In the genomic region with DNA sequence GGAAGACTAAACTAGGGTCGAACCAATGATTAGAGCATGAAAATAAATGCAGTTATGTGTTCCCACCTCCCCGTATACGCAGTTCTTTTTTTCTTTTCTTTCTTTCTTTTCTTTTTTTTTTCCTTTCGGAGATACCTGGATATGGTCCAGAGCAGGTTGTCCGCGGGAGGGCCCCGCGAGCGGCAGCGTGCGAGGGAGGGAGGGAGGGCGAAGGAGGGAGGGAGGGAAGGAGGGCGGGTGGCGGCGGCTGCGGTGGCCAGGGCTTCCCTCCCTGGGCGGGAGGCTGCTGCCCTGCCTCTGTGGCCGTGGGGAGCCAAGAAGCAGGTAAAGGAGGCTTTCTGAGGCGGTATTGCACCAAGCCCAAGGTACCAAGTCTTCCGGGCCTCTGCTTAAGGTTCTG, we compare ENCODE assay signal across 10 mouse cellular contexts. TPM values are rescaled to one million over a fixed set of nuclear protein-coding genes. Genes with fewer than 3 reads are reported as not detected.
DNase-seq lines count a peak whose midpoint lies in the region; ATAC-seq and TF ChIP-seq lines count a peak whose summit lies in the region.
"Had no signal": no experiment of that assay in that cellular context is flagged by ENCODE, and none has a peak within 500 bp of the region (broad histone marks: within the 10 kb centered on the region; RNA-seq: fewer than 3 reads in every experiment).

Gene Hoxc9, plus strand, starts transcription at position 269 of the 400 bp plus-strand sequence.

- H3K36me3 ChIP-seq in heart, embryonic 15.5 days, result no peaks in the 10 kb centered on the region
- H3K36me3 ChIP-seq in C2C12 (ENCODE audit: control insufficient read depth, insufficient read depth), result peaks cover 12% of the 10 kb centered on the region
- no peaks in the 10 kb centered on the region for H3K36me3 ChIP-seq in embryonic facial prominence, embryonic 13.5 days
- H3K36me3 ChIP-seq in liver, embryonic 12.5 days, result no peaks in the 10 kb centered on the region

- peak within 1 kb of the TSS; percentile 94 for H3ac ChIP-seq in C2C12 (ENCODE audit: control insufficient read depth, insufficient read length, low read depth)

- H3K9ac ChIP-seq in heart, embryonic 15.5 days, result 0 out of 2 replicates have a peak within 1 kb of the TSS, but pooled peaks have one; percentile 21
- H3K9ac ChIP-seq in embryonic facial prominence, embryonic 13.5 days, result no peak within 1 kb of the TSS
- H3K9ac ChIP-seq in liver, embryonic 12.5 days, result no peak within 1 kb of the TSS

- no peak within 1 kb of the TSS for H3K27ac ChIP-seq in heart, embryonic 15.5 days
- H3K27ac ChIP-seq in embryonic facial prominence, embryonic 13.5 days, result no peak within 1 kb of the TSS
- no peak within 1 kb of the TSS for H3K27ac ChIP-seq in liver, embryonic 12.5 days

- 4% methylated on average over 13 of the region's 20 CpGs for WGBS in heart, embryonic 15.5 days
- 3% methylated on average over 20 of the region's 20 CpGs for WGBS in embryonic facial prominence, embryonic 13.5 days
- WGBS in liver, embryonic 12.5 days (ENCODE audit: insufficient replicate concordance), result under 1% methylated on average over 9 of the region's 20 CpGs

- H3K4me2 ChIP-seq in heart, embryonic 15.5 days, result peak within 1 kb of the TSS; percentile 50
- 0 out of 2 replicates have a peak within 1 kb of the TSS, but pooled peaks have one; percentile 9 for H3K4me2 ChIP-seq in embryonic facial prominence, embryonic 13.5 days
- H3K4me2 ChIP-seq in liver, embryonic 12.5 days, result peak within 1 kb of the TSS; percentile 28

- no peak for ATAC-seq in heart, embryonic 15.5 days (replicated peaks; ENCODE audit: insufficient number of reproducible peaks, insufficient read depth, low FRiP score, low read depth)
- ATAC-seq in embryonic facial prominence, embryonic 13.5 days (ENCODE audit: insufficient number of reproducible peaks, insufficient read depth, low FRiP score, low TSS enrichment, low read depth), result no peak
- no peak for ATAC-seq in liver, embryonic 12.5 days

- TF ChIP-seq CTCF in C2C12 (IDR thresholded peaks at IDR 0.05; ENCODE audit: control insufficient read depth, insufficient read depth, insufficient read length), result no peak

- peaks cover 93% of the 10 kb centered on the region for H3K79me3 ChIP-seq in C2C12 (ENCODE audit: low read depth)

- peaks cover 98% of the 10 kb centered on the region for H3K27me3 ChIP-seq in heart, embryonic 15.5 days
- H3K27me3 ChIP-seq in C2C12 (ENCODE audit: control insufficient read depth, insufficient read depth, insufficient read length), result no peaks in the 10 kb centered on the region
- H3K27me3 ChIP-seq in embryonic facial prominence, embryonic 13.5 days, result peaks cover 100% of the 10 kb centered on the region
- H3K27me3 ChIP-seq in liver, embryonic 12.5 days (replicated peaks), result peaks cover 100% of the 10 kb centered on the region

- intact Hi-C loops in gastrocnemius, postnatal 14 days (cut with DNase I; ENCODE audit: low total_unique reads), result no loop called here

- H3K79me2 ChIP-seq in C2C12 (ENCODE audit: control insufficient read depth, insufficient read depth), result peaks cover 100% of the 10 kb centered on the region

- H3K9me3 ChIP-seq in heart, embryonic 15.5 days (replicated peaks), result no peaks in the 10 kb centered on the region
- no peaks in the 10 kb centered on the region for H3K9me3 ChIP-seq in embryonic facial prominence, embryonic 13.5 days
- no peaks in the 10 kb centered on the region for H3K9me3 ChIP-seq in liver, embryonic 12.5 days (replicated peaks)

- DNase-seq in heart, adult 11 months, result no peak
- no peak for DNase-seq in embryo, embryonic 11 days
- DNase-seq in cerebellum, postnatal 36 days, result no peak
- no peak for DNase-seq in gastrocnemius, postnatal 14 days

- H3K4me3 ChIP-seq in heart, embryonic 15.5 days, result peak within 1 kb of the TSS; percentile 35
- H3K4me3 ChIP-seq in C2C12 (ENCODE audit: insufficient read depth, poor library complexity, severe bottlenecking), result peak within 1 kb of the TSS; percentile 52
- 0 out of 2 replicates have a peak within 1 kb of the TSS, but pooled peaks have one; percentile 6 for H3K4me3 ChIP-seq in embryonic facial prominence, embryonic 13.5 days
- peak within 1 kb of the TSS; percentile 13 for H3K4me3 ChIP-seq in liver, embryonic 12.5 days

- H3K4me1 ChIP-seq in heart, embryonic 15.5 days (replicated peaks), result peaks cover 8% of the 10 kb centered on the region
- H3K4me1 ChIP-seq in embryonic facial prominence, embryonic 13.5 days, result no peaks in the 10 kb centered on the region; the same call in 1 of the 2 replicates
- H3K4me1 ChIP-seq in liver, embryonic 12.5 days, result no peaks in the 10 kb centered on the region

TF ChIP-seq in C2C12, 6 proteins besides CTCF, POLR2A, EP300 and RAD21:
- TF ChIP-seq MAX (IDR thresholded peaks at IDR 0.05) (no peak), USF1 (IDR thresholded peaks at IDR 0.05; ENCODE audit: low read depth) (no peak), MYOG (IDR thresholded peaks at IDR 0.05; ENCODE audit: control insufficient read depth, extremely low read depth, insufficient read length) (no peak), MYOD1 (IDR thresholded peaks at IDR 0.05; ENCODE audit: control insufficient read depth, insufficient read length, low read depth) (no peak), CEBPB (IDR thresholded peaks at IDR 0.05; ENCODE audit: low read depth) (no peak), FOSL1 (IDR thresholded peaks at IDR 0.05; ENCODE audit: insufficient read depth, low read length, poor library complexity, severe bottlenecking) (no peak)

RNA-seq across cellular contexts. Expression of gene Hoxc9, which starts in this region (rescaled TPM):
- 0.19 TPM in 1 of 2 replicates, not detected in the other for polyA plus RNA-seq in heart, embryonic 15.5 days (2015; fragmentation: Nextera tagmentation; extraction: Ambion mirVana)
- 9.4 TPM for polyA plus RNA-seq in C2C12 (2012; fragmentation: generic; extraction: Trizol)
- not detected in 2 replicates for polyA plus RNA-seq in embryonic facial prominence, embryonic 13.5 days (2015; fragmentation: Nextera tagmentation; extraction: Ambion mirVana)
- polyA plus RNA-seq in liver, embryonic 12.5 days (2016; fragmentation: Nextera tagmentation; extraction: Ambion mirVana), result 0.07 TPM in 1 of 2 replicates, not detected in the other
- total RNA-seq in gastrocnemius, postnatal 14 days (2021), result 1 to 10 TPM; 5.7 to 5.8 TPM
- polyA plus RNA-seq: embryonic facial prominence, embryonic 11.5 days; thymus, postnatal 0 days had no signal
